Mouse (Mus musculus) right cerebral cortex, adult 18-20 months (tissue): ENCODE measurements at regions not wholly inside any gene's neighbourhood (a gene's known extent, or its start where the extent isn't known, plus 50 kb on each side); places are given as distances from the start of the nearest gene placed in this dataset.
"Not testable (repeated sequence)": the region's sequence is repeated elsewhere in the genome, so short reads cannot be mapped to it uniquely, and the experiment has no call there.

Experiments
- DNase-seq: peaks from one replicate; pipeline ENCODE4 v3.0.0; 2022; ENCODE audit warnings: mixed read lengths

GRCm38 (mm10) chr4:4556126-4556525 is 237.0 kb downstream of the Impad1 start:
- DNase-seq, result no peak

DNA sequence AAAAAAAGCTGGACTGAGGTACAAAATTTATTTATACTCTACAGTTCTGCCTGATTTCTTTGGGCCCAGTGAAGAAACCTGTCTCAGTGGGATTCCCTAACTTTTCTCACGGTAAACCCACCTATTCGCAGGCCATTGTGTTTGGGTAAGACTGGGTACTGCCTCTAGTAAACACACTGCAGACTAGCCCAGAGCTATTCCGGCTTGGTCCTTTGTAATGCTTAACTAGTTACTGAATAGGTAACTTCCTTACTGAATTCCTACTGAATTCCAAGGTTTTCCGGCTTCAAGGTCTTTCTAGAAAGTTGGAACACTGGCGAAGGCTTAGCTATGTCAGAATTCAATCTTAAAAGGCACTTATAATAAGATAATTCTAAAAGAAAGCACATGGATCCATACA is 242.9 kb downstream of the Impad1 start:
- DNase-seq, result no peak

- no peak for DNase-seq
These were observed 243.3 kb downstream of the Impad1 start for GRCm38 (mm10) chr4:4549893-4550292.

GRCm38 (mm10) chr4:4537172-4537753 is 255.9 kb downstream of the Impad1 start:
- DNase-seq, result no peak

DNA sequence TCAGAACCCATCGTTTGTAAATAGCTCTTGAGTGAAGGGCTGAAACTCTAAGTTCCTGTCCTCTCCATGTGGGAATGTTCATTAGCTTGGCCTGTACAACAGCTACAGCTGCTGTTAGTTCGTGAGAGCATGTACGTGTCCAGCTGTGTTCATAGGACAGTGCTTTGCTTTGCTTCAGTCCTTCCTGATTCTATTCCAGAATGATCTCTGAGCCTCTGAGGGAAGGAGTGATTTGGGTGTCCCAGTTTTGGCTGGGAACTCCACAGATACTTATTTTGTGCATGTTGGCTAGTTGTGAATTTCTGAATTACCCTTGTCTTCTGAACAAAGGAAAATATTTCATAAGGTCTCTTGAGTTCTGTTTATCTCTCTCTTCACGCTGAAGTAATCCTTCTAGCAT is 261.0 kb downstream of the Impad1 start:
- no peak for DNase-seq

DNA sequence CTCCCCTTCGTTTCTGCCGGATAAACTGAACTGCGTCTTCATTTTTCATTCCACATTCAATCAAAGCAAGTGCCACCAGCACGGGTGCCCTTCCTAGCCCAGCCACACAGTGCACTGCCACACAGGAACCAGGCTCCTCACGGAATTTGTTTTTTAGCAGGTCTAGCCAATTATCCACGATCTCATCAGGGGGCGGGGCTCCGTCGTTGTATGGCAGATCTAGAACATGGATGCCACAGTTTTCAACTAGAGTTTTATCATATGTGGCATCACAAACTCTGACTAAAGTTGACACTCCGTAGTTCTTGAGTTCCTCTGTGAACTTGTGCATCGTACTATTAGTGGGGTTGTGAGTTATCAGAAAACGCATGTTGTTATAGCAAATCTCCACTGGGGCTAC is 264.8 kb downstream of the Impad1 start:
- no peak for DNase-seq

GRCm38 (mm10) chr4:4521757-4522156 is 271.4 kb downstream of the Impad1 start:
- DNase-seq, result no peak

DNA sequence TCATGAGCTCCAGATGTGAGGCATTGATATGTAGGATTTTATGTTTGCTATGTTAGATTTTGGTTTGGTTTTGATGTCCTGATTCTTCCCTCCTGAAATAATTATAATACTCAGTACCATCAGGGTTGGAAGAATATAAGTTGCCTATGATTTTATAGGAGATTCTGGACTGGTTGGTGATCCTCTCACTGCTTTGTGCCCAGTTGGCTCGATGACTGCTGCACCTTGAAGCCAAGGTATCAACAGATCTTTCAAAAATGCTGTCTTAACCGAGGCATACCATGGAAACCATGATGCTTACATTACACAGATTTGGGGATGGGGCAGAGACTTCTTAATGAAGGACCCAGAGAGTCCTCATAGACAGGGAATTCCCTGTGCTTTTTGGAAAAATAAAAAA is 274.4 kb downstream of the Impad1 start:
- no peak for DNase-seq

GRCm38 (mm10) chr4:4513351-4513750 is 279.8 kb downstream of the Impad1 start:
- DNase-seq, result no peak

GRCm38 (mm10) chr4:4510180-4510920 is 282.8 kb downstream of the Impad1 start:
- DNase-seq, result no peak

DNA sequence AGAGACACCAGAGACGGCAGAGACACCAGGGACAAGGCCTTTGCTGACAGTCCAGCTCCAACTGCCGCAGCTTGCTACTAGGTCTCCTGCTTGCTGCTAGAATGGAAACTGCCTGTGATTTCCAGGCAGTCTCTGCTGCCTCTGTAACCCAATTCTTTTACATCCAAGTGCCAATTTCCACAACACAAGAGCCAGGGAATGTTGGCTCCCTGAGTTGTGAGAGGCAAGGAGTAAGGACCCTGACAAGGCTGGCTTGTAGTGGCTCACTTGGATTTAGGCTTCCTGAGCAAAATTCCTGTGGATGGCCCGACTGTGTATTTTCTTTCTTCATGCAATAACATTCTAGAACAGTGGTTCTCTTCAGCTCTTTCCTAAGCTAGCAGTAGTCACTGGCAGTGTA is 283.9 kb downstream of the Impad1 start:
- peak; percentile 10 for DNase-seq

DNA sequence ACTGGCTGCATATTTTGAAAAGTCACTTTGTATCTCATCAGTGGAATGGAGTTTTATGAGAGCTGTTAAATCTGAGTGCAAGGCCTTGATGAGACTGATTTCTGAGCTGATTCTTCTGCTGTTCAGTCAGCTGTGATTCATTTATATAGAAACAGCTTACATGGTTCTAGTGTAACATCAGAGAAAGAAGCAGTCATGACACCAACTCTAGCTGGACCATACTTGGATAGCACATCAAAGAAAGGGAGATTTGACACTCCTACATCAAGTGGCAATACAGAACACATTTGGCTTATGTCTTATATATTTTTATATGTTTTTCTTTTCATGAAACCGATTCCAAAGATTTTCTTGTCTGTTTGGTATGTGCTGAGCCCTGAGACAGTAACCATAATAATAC is 296.0 kb downstream of the Impad1 start:
- DNase-seq, result no peak

DNA sequence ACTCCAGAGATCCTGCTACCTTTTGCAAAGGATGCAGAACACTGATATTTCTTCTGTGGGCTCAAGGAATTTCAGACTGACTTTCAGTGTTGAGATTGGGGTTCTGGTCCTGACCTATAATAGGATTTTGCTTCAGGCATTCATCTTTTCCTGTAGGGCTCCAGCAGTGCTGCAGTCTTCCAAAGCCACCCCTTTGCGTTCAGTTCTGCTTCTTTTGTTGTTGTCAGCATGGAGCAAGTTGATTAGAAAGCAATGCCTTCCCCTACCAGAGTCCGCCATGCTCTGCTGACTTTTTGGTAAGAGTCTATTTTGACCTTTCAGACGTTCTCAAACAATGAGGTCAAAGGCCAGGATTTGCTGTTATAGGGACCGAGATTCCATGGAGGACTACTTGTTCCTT is 297.0 kb downstream of the Impad1 start:
- DNase-seq, result no peak

DNA sequence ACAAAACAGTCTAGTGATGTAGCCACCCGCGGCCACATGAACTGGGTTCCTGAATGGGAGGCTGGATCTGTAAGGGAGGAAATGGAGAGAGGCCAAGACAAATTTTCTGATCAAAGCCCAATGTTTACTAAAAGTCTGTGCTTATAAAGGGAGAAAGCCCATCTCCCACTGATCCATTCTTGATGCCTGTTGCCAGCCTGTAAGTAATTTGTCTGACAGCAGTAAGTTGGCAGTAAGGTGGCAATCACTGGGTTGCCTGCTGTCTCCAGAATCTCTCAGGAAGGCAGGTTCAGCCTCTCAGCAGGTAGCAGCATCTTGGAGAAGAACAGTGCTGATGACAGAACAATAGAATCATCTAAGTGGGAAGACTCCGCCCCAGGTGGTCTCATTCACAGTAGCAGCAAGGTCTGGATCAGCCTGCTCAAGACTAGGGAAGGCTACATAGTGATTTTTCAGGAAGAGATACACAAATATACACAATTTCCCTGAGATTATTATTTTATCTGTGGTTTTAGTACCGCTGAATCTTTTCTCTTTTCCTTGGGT is 327.9 kb downstream of the Impad1 start:
- DNase-seq, result no peak

DNA sequence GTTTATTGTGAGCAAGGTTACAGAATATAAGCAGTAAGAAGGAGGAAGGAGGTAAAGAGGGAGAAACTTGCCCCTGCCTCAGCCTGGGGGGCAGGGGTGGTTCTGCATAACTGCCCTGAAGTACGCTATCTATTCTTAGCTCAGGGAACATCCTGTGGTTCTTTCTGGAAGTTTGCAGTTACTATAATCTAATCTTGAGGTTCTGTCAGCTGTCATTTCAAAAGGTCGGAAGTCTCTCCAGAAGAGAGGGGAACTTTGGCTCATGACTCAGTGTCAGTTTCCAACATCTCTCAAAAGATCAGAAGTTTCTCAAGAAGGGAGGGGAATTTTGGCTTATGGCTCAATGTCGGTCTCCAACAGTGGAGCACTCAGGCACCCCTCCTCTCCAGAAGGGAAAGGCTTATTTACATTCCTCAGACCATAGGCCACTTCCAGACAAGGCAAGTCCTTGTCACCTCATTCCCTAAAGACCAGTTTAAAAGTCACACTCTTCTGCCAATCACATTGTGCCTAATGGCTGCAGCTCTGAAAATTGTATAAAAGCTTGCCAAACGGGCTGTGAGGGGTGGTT is 328.9 kb downstream of the Impad1 start:
- no peak for DNase-seq

GRCm38 (mm10) chr4:4459258-4459657 is 333.9 kb downstream of the Impad1 start:
- DNase-seq, result no peak

DNA sequence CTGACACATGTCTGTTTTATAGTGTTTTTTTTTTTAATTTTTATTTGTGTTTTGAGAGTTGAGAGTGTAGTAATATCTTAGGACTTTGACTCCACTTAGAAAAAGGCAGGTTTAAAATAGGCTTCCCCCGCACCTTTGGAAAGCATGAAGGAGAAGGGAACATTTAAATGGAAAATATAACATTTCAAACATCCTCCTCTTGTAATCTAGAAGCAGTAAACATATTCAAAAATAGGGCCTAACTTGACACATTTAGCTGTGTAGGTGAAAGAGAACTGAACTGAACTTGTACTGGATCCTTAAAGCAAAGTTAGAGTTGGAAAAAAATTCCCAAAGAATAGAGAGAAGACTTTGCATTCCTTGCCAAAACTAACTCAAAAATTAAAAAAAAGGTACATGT is 343.1 kb downstream of the Impad1 start:
- DNase-seq, result peak; percentile 12

DNA sequence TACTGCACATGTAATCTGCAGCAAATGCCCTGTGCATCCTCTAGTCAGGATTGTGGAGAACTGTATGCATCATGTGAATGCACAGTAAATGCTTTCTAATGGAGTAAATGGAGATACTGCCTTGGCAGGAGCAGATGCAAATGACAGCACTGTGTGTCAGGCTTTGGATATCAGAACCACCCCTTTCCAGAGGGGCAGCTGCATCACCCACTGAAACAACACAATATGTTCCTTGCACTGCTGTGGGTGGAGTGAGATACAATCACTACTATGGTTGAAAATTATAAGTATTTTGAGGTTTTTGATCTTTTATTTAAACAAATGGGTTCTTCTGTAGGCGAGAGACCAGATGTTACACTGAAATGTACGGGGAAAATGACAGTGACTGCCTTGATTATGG is 350.5 kb downstream of the Impad1 start:
- DNase-seq, result peak; percentile 46

- DNase-seq, result no peak
These were observed 355.6 kb downstream of the Impad1 start for GRCm38 (mm10) chr4:4437559-4437958.

DNA sequence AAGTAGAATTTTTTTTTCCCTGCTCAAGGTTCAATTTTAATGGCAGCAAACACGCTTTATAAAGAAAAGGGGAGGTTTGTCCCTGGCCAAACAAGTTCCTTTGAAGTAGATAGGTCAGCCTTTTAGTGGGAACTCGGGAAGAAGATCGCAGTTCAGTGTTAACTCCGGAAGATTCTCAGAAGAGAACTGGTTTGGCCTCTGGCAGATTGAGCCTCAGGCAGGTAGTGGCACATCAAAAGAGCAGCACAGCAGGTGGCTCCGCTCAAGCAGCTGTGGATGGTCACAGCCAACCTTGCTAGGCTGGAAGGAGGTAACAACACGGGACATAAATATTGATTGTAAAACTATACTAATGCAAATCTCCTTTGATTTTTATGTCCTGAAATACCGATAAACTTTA is 347.2 kb upstream of the Sdr16c6 start:
- DNase-seq, result not testable (repeated sequence)

GRCm38 (mm10) chr4:4403812-4404211 is 326.5 kb upstream of the Sdr16c6 start:
- peak; percentile 7 for DNase-seq

DNA sequence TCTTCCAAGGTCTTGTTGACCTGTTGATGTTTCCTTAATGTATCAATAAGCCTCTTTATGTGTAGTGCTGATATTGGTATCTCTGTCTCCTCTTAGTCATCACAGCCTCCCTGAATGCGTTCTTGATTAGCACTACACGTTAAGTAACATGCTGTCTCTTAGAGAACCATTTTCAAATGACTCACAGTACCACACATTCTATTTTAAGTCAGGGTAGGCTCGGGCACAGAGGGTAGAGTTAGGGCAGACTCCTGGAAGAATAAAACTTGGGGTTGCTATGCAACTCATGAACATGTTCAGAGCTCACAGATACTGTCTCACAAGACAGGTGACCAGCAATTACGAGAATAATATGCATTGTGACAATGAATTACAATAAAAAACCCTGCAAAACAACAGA is 320.1 kb upstream of the Sdr16c6 start:
- DNase-seq, result peak; percentile 14

GRCm38 (mm10) chr4:4380024-4380590 is 302.8 kb upstream of the Sdr16c6 start:
- DNase-seq, result no peak

- no peak for DNase-seq
These were observed 257.9 kb upstream of the Sdr16c6 start for GRCm38 (mm10) chr4:4335216-4335615.
